Mouse (Mus musculus) ovary, postnatal 14 days (tissue): ENCODE measurements at regions not wholly inside any gene's neighbourhood (a gene's known extent, or its start where the extent isn't known, plus 50 kb on each side); places are given as distances from the start of the nearest gene placed in this dataset.
A peak's percentile ranks its signal among the peaks of the same experiment; 100 is the strongest.
"Not testable (repeated sequence)": the region's sequence is repeated elsewhere in the genome, so short reads cannot be mapped to it uniquely, and the experiment has no call there.

Experiments used
- DNase-seq: peaks from one replicate; pipeline ENCODE4 v3.0.0; 2022; ENCODE audit warnings: low spot score

DNA sequence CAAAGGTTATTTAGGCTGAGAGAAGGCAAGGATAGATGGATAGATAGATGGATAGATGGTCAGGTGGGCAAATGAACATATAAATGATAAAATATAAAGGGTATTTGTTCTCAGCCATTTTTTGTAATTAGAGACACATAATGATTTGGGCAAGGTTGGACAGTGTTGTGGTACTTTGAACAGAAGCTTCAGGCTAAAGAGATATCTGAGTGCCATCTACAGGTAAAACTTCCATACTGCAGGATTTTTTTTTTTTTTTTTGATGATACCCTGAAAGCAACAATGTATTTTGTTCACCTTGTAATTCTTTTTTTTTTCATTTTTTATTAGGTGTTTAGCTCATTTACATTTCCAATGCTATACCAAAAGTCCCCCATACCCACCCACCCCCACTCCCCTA lies 110.1 kb upstream of the Trabd2b start:
- no peak for DNase-seq

DNA sequence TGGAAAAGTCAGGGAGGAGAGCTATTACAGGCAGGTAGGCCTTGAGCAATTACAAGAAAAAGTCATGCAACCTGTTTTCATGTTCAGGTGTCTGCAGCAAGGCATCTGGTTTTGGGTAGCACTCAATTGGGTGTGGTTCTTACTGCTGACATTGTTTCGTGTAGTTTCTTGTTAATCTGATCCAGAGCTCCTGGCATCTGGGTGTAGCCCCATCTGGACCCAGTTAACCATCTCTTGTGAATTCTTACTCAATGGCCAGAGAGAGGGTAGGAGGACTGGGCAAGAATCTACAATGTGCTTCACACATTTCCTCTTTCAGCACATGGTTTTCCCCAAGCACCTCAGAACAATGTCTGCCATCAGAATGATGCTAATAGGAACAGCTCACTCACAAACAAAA lies 108.0 kb upstream of the Trabd2b start:
- DNase-seq = not testable (repeated sequence)

DNA sequence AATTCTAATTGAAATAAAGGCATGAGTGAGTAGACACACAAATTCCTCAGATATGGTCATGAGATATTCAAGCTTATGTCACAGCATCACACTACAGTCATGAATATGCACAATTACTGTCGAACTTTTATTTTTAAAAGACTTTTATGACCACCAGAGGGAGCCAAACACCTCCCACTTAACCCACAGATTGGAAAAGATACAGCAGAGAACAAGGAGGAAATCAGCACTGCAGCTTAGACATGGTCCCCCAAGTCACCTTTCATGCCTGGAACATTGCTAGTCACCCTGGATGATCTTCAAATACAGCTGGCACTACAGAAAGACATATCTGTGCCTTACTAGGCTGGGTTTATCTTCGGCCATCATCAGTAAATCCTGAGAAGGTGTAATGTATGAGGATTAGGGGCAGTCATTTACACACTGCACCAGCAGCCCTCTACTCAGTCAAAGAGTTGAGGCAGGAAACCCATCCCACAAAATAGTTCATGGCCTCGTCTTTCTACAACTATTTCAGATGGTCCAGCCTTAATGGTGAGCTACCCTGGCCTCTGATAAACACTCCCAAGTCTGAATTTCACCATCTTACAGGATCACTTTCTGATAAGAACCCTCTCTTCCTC lies 106.0 kb upstream of the Trabd2b start:
- DNase-seq = peak; percentile 8

DNA sequence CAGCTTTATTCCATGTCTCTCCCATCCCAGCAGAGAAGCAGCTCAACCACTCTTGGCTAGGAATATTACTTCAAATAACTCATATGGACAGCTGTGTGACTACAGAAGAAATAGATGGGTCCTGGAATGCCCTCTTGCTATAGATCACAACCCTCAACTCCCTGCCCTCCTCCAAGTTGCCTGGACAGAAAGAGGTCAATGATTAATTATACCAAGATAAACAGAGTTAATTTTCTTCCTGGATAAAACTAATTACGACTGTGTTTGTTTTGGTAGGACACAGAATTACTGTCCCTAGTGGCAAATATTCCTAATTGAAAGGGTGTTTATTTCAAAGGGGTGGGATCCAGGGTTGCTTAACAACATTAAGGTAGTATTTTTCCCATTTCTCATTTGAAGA lies 101.9 kb upstream of the Trabd2b start:
- no peak for DNase-seq

- DNase-seq = no peak
Measured at GRCm38 (mm10) chr4:114307491-114307890, 99.0 kb upstream of the Trabd2b start.

GRCm38 (mm10) chr4:114308518-114308917 lies 98.0 kb upstream of the Trabd2b start:
- DNase-seq = peak; percentile 6

DNA sequence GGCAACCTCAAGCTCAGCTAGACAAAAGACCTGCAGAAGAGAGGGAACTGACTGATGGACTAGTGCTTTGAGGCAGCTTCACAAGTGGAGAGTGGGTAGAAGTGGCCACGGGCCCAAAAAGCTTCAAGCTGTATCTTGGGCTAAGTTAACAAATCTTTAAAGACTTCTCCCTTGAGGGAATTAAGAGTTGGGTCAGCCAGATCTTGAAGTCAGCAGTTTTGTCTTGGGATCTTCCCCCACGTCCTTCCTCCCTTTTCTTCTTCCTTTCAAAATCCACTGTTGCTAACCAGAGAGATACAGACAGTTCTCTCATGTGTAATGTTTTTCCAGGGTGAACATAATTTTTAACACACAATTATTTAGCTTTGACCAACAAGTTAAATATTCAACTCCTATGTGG lies 91.5 kb upstream of the Trabd2b start:
- no peak for DNase-seq

DNA sequence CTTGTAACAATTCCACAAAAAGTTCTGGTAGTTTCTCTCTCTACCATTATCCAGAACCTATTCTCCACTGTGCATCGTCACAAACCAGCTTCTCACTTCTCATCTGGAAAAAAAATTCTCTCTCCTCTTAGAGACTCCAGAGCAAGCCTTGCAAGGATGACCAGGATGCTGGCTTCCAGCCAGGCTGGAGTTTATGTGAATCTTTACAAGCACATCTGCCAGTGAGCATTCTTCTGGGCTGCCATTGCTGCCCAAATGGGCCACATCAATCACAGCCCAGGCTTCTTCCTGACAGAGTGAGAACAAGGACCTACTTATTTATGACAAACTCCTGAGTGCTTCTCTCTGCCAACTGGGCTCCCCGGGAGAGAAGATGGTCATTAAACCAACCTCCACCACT lies 91.0 kb upstream of the Trabd2b start:
- DNase-seq = no peak

DNA sequence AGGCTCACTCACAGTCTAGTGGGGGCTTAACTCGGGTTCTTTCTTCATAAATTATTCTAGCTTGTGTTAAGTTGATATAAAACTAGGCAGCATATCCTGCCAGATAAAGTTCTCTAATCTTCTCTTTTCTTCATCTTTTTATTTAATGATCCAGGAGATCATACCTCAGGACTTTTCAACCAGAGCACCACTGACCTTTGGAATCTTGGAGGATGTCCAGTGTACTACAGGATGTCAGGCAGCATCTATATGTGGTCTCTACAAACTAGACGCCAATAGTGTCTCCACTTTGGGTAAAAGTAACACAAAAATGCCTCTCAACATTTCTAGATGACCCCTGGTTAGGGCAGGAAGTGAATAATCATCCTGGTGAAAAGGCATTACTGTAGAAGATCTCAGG lies 89.4 kb upstream of the Trabd2b start:
- no peak for DNase-seq

GRCm38 (mm10) chr4:114320076-114320475 lies 86.4 kb upstream of the Trabd2b start:
- DNase-seq = no peak

GRCm38 (mm10) chr4:114321516-114322339 lies 84.8 kb upstream of the Trabd2b start:
- no peak for DNase-seq

- no peak for DNase-seq
Measured at GRCm38 (mm10) chr4:114329978-114330377, 76.5 kb upstream of the Trabd2b start.

DNA sequence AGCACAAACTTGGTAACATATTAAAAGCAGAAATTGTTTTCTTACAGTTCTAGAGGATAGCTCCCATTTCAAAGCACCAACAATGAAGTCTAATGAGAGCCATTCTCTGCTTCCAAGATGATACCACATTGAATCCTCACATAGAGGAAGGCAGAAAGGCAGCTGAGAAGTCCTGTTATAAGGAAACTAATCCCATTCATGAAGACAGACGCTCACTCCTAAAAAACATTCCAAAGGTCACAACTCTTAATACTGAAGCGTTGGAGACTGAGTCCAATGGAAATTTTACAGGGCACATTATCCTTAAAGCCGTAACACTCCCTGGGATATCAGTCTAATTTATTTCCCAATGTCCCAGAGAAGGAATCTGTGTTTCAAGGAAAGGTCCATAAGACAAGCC lies 75.4 kb upstream of the Trabd2b start:
- no peak for DNase-seq

DNA sequence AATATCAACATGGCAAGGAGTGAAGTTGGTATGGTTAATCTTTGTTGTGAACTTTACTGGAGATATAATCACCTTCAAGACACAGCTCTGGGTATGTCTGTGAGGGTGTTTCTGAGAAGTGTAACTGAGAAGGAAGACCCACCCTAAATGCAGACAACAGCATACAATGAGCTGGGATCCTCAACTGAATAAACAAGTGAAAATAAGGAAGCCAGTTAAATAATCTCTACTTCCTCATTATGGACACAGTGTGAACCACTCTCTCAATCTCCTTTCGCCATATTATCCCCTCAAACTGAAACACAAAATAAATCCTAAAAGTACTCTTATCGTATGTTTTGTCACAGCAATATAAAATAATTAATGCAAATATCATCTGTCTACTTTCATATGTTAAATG lies 71.7 kb upstream of the Trabd2b start:
- no peak for DNase-seq

- no peak for DNase-seq
Measured at GRCm38 (mm10) chr4:114336029-114336746, 70.3 kb upstream of the Trabd2b start.

DNA sequence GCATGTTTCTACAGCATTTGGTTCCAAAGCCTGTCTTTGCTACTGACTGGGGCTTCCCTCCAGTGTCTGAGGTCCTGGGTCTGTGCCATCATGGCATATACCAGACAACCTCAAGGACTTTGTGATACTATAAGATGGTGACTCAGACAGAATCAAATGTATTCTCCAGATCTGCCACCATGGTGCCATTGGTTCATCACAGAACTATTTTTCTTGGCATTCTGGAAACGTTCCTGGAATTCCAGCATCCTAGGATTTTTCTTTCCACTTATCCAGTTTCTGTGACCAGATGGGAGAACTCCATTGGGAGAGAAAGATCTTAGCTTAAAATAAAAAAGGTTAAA lies 69.8 kb upstream of the Trabd2b start:
- no peak for DNase-seq

DNA sequence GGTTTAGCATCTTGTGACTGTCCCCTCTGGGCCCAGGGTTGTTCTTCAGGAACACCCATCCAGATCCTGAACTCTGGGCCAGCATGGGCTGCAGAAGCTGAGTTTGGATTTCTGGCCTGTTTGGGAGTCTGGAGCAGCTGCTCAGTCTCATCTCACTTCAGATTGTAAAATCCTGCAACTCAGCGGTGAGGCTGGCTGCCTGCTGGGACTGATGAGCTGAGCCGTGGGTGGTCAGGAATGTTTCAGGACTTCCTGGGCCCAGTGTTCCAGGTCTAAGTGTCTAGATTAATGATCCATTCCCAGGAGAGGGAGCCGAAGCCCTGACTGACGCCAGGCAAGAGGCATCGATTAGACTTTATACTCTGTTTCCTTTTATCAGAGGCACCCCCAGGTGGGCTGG lies 66.7 kb upstream of the Trabd2b start:
- DNase-seq = no peak

- DNase-seq = no peak
Measured at GRCm38 (mm10) chr4:114345154-114345553, 61.4 kb upstream of the Trabd2b start.

DNA sequence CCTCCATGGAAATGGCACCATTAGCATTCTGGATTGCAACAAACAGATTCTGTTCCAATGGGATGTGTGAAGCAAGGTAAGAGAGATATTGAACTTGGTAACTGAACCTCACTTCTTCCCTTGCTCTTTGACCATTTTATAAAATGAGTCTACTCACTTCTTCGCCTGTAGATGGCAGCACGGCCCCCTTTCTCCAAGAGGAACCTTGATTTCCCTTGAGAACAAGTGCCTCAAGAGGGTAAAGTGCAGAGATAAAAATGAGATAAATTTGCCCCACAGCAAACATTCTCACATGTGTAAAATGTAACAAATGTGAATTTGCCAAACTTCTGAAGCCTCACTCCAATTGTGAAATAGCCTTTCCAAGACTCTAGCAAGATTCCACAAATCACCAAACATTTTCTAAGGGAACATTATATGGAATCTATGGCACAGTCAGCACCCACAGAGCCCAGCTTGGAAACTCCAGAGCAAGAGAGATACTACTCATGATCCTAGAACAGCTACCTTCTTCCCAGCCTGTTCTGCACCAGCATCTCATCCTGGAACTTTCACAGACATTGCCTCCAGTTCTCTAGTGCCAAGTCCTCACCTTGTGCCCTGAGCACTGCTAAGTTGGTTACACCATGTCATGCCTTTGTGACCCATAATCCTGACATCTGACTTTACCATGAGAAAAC lies 60.3 kb upstream of the Trabd2b start:
- DNase-seq = peak; percentile 25

- DNase-seq = no peak
Measured at GRCm38 (mm10) chr4:114346884-114347283, 59.6 kb upstream of the Trabd2b start.

- no peak for DNase-seq
Measured at GRCm38 (mm10) chr4:114349601-114350000, 56.9 kb upstream of the Trabd2b start.

- no peak for DNase-seq
Measured at GRCm38 (mm10) chr4:114351282-114351681, 55.2 kb upstream of the Trabd2b start.

DNA sequence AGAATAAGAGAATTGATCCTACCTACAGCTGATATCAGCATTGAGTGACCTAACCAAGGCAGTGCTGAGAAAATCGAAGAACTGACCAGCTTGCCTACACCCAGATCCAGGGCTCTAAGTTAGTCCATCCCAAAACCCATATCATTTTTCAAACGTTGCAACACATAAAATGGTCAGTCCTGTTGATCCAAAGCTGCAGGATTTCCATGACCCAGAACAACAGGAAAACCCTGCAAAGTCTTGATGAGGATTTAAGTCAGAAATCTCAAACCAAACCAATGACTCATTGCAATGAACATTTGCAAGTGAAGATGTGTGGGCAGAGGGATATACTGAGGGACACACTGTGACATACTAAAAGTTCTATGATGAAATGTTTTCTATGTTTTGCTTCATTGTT lies 53.5 kb upstream of the Trabd2b start:
- DNase-seq = no peak
